Mouse (Mus musculus): ENCODE measurements around the gene B4galt1.

DNA sequence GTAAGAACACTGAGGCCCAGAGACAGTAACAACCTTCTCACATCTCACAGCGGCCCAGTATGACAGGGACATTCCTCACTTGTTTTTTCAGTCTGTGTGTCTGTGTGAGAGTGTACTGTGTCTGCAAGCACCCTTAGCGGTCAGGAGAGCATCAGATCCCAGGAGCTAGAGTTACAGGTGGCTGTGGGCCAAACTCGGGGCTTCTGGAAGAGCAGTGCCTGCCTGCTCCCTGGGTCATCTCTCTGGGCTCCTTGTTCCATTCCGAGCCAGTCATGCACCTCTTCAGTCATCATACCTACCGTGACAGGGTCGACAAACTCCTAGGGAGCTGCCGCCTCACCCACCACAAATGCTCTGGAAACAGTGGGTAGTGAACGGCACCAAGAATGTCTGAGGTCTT lies 10.1 kb downstream of the B4galt1 start:
- TF ChIP-seq POLR2A (IDR thresholded peaks at IDR 0.05; ENCODE audit: borderline replicate concordance, insufficient read depth, low read length) = no peak
- TF ChIP-seq CTCF (IDR thresholded peaks at IDR 0.05; ENCODE audit: borderline replicate concordance, insufficient read depth, low read depth, low read length) = no peak
